Mouse (Mus musculus) liver, embryonic 12.5 days (tissue): ENCODE measurements around the gene Irf2bpl. TPM values are rescaled to one million over a fixed set of nuclear protein-coding genes. Genes with fewer than 3 reads are reported as not detected.

ENCODE experiments used
- ATAC-seq: fragments of 200-750 bp; cut with Nextera tagmentation; 2 replicates; pipeline ENCODE4 v1.8.0; 2017; ENCODE audit warnings: moderate number of reproducible peaks, mild to moderate bottlenecking, moderate library complexity
- H3K27ac ChIP-seq: fragments of 300-500 bp; sonication (generic); 2 replicates; pipeline ENCODE4 v1.5.1; 2016; ENCODE audit warnings: mild to moderate bottlenecking
- H3K27me3 ChIP-seq: fragments of 300-500 bp; sonication (generic); replicated peaks from 2 replicates; pipeline ENCODE4 v1.6.1; 2016; ENCODE audit warnings: mild to moderate bottlenecking, moderate library complexity
- H3K36me3 ChIP-seq: fragments of 300-500 bp; sonication (generic); 2 replicates; pipeline ENCODE4 v1.6.1; 2016; ENCODE audit warnings: mild to moderate bottlenecking, moderate library complexity
- H3K4me1 ChIP-seq: fragments of 300-500 bp; sonication (generic); 2 replicates; pipeline ENCODE4 v1.6.1; 2016
- H3K4me2 ChIP-seq: fragments of 300-500 bp; sonication (generic); 2 replicates; pipeline ENCODE4 v1.6.1; 2016; ENCODE audit warnings: mild to moderate bottlenecking, moderate library complexity
- H3K4me3 ChIP-seq: fragments of 300-500 bp; sonication (generic); 2 replicates; pipeline ENCODE4 v1.5.1; 2016; ENCODE audit warnings: mild to moderate bottlenecking, moderate library complexity
- H3K9ac ChIP-seq: fragments of 300-500 bp; sonication (generic); 2 replicates; pipeline ENCODE4 v1.6.1; 2016; ENCODE audit warnings: mild to moderate bottlenecking, moderate library complexity
- H3K9me3 ChIP-seq: fragments of 300-500 bp; sonication (generic); replicated peaks from 2 replicates; pipeline ENCODE4 v1.6.1; 2016; ENCODE audit warnings: mild to moderate bottlenecking, moderate library complexity
- WGBS: fragments of 180-500 bp; shearing (Covaris S2); methylation state at CpG from one replicate; pipeline ENCODE4 v1.1.7; 2016; ENCODE audit not compliant: insufficient replicate concordance; 5-methylcytosine and 5-hydroxymethylcytosine counted together
- polyA plus RNA-seq: library from polyadenylated mRNA; unstranded; fragments of >200 nt; fragmentation: Nextera tagmentation; extraction: Ambion mirVana; gene quantifications from 2 replicates; pipeline ENCODE4 v1.2.1, GENCODE M21; 2016

Irf2bpl gene
- polyA plus RNA-seq, 1 experiment from 2014 or later, result 6.7 TPM

DNA sequence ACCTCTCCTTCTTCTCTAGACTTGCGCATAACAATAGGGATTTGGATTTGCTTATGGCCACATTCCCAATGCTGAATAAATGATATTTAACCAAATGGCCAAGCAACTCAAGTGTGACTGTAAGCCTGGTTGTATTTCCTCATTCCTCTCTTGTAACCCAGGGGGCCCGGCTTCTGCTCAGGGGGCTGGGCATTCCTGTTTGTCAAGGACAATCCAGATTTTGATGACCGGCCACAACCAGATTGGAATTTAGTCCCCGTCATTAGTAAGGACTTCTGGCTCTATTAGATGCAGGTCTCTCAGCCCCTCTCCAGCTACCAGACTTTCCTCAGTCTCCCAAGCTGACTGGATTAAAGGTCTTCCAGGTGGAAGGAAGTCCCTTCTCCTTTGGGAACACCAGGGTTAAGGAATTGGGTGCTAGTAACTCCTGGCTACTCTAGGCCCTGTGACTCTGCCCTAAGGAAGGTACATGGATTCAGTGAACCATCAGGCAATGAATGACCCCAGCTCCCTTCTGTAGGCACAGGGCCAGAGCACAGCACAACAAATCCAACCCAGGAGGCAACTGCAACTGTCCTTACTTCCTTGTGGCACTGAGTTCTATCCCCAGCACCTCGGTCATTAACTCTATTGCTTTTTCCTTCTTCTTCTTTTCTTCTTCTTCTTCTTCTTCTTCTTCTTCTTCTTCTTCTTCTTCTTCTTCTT lies 20.1 kb downstream of the Irf2bpl start:
- H3K27ac ChIP-seq, result no peak overlapping the region
- H3K4me2 ChIP-seq, result no peak overlapping the region
- no peak for ATAC-seq
- H3K9ac ChIP-seq, result no peak overlapping the region
- H3K27me3 ChIP-seq, result no peaks in the 10 kb centered on the region; the same call in 1 of the 2 replicates
- no peaks in the 10 kb centered on the region for H3K36me3 ChIP-seq
- WGBS, result 65% methylated on average over 5 of the region's 5 CpGs
- H3K4me1 ChIP-seq, result peaks cover 19% of the 10 kb centered on the region
- no peak overlapping the region for H3K4me3 ChIP-seq
- no peaks in the 10 kb centered on the region for H3K9me3 ChIP-seq

DNA sequence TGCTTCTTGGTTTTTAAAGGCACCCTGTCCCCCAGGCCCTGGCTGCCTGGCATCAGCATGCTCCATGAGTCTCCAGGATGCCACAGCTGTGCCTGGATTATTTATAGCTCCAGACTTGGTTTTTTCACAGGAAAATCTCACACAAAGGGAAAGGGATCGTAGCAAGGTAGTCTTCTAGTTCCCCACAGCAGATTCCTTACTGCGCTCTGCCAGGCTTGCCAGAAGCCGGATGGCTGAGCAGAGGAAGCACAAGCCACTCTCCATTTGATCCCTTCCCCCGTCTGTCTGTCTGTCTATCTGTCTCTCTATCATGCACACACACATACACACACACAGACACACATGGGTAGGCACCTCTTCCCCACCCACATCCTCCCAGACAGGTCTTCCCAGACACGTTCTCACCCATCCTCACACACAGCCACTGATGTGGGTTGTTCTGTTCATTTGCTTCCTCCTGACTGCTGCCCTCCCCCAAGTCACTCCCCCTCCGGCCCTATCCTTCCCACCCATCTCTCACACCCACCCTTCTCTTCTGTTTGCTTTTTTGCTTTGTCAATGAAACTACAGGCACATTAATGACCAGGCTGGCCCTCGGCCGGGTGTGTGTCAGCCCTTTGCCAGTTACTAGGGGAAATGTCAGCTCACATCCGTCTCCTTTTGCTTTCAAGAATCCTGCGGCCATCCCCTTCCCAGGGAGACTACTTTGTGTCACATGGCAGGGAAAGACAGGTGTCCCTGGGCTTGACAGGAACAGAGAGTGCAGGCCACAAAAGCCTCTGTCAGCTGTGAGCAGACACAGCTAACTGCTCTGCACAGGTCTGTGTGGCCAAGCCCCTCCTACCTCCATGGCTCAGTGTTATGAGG lies 24.4 kb downstream of the Irf2bpl start:
- H3K4me2 ChIP-seq, result no peak overlapping the region
- H3K4me3 ChIP-seq, result no peak overlapping the region
- 52% methylated on average over 10 of the region's 10 CpGs for WGBS
- no peaks in the 10 kb centered on the region for H3K9me3 ChIP-seq
- no peak overlapping the region for H3K27ac ChIP-seq
- H3K9ac ChIP-seq, result no peak overlapping the region
- H3K4me1 ChIP-seq, result peaks cover 24% of the 10 kb centered on the region
- no peak for ATAC-seq
- no peaks in the 10 kb centered on the region for H3K27me3 ChIP-seq
- no peaks in the 10 kb centered on the region for H3K36me3 ChIP-seq

DNA sequence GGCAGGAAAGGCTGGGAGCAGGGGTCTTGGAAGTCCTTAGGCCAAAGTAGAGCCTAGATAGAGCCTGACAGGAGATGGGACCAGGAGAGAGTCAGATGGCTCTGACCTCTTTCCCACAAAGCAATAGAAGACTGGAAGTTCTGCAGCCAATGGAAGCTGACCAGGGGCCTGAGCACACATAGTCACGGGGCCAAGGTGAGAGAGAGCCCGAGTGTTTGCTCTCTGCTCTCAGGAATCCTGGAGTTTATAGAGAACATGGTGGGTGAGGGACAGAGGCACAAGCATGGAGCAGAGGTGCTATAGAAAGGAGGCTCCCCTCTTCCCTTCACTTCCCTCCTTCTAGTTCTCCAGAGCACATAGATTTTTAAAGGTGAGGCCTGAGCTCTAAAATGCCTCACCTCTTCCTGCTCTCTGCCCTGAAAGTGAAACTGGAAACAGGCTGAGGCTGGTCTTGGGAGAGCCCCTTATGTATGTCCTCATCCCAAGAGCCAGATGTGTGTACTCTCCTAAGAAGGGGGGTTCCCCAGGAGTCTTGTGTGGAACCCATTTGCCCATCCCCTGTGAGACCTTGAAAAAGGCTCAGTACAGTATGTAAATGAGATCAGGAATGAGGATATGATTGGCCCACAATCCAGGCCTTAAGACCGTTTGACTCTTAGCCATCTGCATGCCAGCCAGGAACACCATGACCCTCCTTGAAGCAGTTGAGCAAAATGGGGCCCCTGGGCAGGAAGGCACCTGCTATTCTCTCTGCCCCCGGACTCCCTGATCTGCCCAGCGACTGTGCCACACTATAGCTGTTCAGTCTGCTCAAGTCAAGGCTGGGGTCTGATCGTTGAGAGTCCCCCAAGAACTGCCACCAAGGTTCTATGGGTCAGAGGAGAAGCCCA lies 25.4 kb downstream of the Irf2bpl start:
- no peak overlapping the region for H3K27ac ChIP-seq
- H3K4me3 ChIP-seq, result no peak overlapping the region
- WGBS, result 54% methylated on average over 6 of the region's 6 CpGs
- H3K9ac ChIP-seq, result no peak overlapping the region
- ATAC-seq, result no peak
- H3K4me2 ChIP-seq, result no peak overlapping the region
- H3K9me3 ChIP-seq, result no peaks in the 10 kb centered on the region
- H3K27me3 ChIP-seq, result no peaks in the 10 kb centered on the region
- peaks cover 25% of the 10 kb centered on the region for H3K4me1 ChIP-seq
- H3K36me3 ChIP-seq, result no peaks in the 10 kb centered on the region

DNA sequence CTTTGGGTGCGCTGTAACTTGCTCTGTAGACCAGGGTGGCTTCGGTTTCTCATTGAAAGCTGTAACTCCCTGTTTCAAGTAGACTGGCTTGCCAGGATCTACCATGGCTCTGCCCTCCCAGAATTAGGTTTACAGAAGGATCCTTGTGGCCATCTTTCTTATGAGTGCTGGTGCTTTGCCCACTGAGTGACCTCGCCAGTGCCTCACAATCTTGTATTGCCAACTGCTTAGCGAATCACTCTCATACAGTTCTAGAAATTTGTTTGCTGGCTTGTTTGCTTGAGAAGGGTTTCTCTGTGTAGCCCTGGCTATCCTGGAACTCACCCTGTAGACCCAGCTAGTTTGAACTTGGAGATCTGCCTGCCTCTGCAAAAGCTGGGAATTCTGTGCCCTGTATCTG lies 26.1 kb downstream of the Irf2bpl start:
- no peaks in the 10 kb centered on the region for H3K27me3 ChIP-seq
- no peak overlapping the region for H3K4me2 ChIP-seq
- no peak overlapping the region for H3K4me3 ChIP-seq
- no peaks in the 10 kb centered on the region for H3K36me3 ChIP-seq
- ATAC-seq, result no peak
- peaks cover 32% of the 10 kb centered on the region for H3K4me1 ChIP-seq
- no peak overlapping the region for H3K9ac ChIP-seq
- WGBS, result 75% methylated on average over 4 of the region's 4 CpGs
- no peak overlapping the region for H3K27ac ChIP-seq
- no peaks in the 10 kb centered on the region for H3K9me3 ChIP-seq

DNA sequence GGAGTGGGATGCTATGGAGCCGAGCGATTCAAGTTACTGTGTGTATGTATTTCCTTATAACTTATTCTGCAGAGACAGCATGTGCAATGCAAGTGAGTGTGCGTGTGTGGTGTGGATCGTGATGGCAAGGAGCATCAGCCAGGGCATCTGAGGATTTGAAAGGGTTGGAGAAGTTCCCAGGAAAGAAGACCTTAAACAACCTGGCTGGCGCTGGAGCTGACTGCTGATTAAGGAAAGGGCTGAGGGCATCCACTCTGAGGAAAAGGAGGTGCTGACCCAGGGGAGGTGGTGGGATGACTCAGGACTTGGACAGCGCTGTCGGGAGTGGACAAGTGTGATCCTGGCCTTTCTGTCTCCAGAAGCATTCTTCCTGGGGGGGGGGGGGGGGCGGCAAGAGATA lies 27.3 kb downstream of the Irf2bpl start:
- Histone ChIP-seq H3K36me3 (no peaks in the 10 kb centered on the region), H3K9me3 (no peaks in the 10 kb centered on the region), H3K9ac (no peak overlapping the region), H3K4me3 (no peak overlapping the region), H3K4me2 (no peak overlapping the region), H3K4me1 (peaks cover 40% of the 10 kb centered on the region), H3K27ac (no peak overlapping the region), H3K27me3 (no peaks in the 10 kb centered on the region)
- ATAC-seq, result no peak
- 68% methylated on average over 7 of the region's 8 CpGs for WGBS

DNA sequence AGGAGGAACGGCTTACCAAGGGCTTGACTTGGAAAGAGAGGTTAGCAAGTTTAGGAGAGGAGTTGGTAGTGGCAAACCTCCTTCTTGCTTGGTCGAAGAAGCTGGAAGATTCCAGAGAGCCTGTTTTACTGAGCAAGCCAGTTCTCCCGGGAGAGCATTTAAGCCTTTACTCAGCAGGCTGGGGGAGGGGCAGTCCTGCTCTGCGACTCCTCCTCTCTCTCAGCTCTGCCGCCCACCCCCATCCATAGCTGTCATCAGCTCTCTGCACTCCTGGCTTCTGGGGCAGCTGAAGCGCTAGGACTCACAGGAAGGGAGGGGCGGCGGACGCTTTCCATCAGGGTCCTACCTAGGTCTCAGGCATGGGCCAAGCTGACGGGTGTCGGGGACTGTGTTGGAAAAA lies 28.9 kb downstream of the Irf2bpl start:
- Histone ChIP-seq H3K9me3 (no peaks in the 10 kb centered on the region), H3K4me1 (peaks cover 40% of the 10 kb centered on the region), H3K27ac (no peak overlapping the region), H3K9ac (no peak overlapping the region), H3K27me3 (no peaks in the 10 kb centered on the region; the same call in 1 of the 2 replicates), H3K4me3 (no peak overlapping the region), H3K4me2 (peak overlapping the region; percentile 42), H3K36me3 (no peaks in the 10 kb centered on the region)
- WGBS, result 10% methylated on average over 11 of the region's 11 CpGs
- 0 out of 2 replicates have a peak, but pooled peaks have one; percentile 34 for ATAC-seq

DNA sequence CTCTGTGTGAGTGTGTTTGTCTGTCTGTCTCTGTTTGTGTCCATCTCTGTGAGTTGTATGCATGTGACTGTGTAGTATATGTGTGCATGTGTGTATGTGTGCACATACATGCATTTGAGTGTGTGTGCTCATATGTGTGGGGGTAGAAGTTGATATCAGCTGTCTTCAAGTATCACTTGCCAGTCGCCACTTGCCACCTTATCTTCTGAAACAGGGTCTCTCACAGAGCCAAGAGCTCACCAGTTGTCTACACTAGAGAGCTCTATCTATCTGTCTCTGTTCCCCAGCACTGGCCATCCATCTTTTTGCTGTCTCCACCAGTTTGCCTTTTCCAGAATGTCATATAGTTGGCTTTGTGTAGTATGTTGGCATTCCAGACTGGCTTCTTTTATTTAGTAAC lies 31.1 kb downstream of the Irf2bpl start:
- Histone ChIP-seq H3K27ac (no peak overlapping the region), H3K4me3 (no peak overlapping the region), H3K9ac (no peak overlapping the region), H3K9me3 (no peaks in the 10 kb centered on the region), H3K4me1 (peaks cover 24% of the 10 kb centered on the region), H3K27me3 (no peaks in the 10 kb centered on the region; the same call in 1 of the 2 replicates), H3K36me3 (no peaks in the 10 kb centered on the region), H3K4me2 (no peak overlapping the region)
- ATAC-seq, result peak; percentile 71
- WGBS, result 30% methylated on average over 1 of the region's 1 CpGs

DNA sequence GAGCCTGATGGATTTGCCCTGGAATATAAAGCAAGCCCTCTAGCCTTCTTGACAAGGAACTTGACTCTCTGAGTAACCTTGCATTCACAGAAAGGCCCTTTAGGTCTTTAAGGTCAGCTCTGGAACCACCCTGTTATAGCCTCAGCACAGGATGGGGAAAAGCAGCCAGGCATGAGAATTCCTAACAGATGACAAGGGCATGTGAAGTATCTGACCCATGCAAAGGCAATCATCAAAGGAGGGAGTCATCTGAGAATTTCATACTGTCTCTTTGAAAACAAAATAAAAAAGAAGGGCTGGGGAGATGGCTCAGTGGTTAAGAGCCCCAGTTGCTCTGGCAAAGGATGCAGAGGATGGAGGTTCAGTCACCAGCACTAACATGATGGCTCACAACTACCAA lies 33.3 kb downstream of the Irf2bpl start:
- no peak for ATAC-seq

DNA sequence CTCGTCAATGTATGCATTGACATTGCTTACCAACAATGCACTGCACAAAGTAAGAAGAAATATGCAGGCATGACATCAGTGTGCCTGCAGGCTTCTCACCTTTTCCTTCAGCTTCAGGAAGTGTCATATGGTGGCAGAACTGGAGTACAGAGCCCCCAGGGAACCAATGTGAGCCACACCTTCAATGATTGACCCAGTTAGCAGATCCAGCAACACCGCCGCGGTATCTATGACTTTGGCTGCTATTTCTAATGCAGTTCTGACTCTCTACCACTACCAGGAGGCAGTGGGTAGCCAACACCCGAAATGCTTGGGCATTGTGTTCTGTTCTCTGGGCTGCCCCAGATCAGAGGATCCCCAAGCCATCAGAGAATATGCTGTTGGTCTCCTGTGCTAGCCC lies 33.9 kb downstream of the Irf2bpl start:
- Histone ChIP-seq H3K4me2 (no peak overlapping the region), H3K4me3 (no peak overlapping the region), H3K27me3 (no peaks in the 10 kb centered on the region; the same call in 1 of the 2 replicates), H3K27ac (no peak overlapping the region), H3K9me3 (no peaks in the 10 kb centered on the region), H3K9ac (no peak overlapping the region), H3K4me1 (peaks cover 21% of the 10 kb centered on the region), H3K36me3 (no peaks in the 10 kb centered on the region)
- 69% methylated on average over 5 of the region's 5 CpGs for WGBS
- ATAC-seq, result no peak

More for the DNA sequence above, 33.3 kb downstream of the Irf2bpl start:
- Histone ChIP-seq H3K27ac (no peak overlapping the region), H3K36me3 (no peaks in the 10 kb centered on the region), H3K4me2 (no peak overlapping the region), H3K27me3 (no peaks in the 10 kb centered on the region; the same call in 1 of the 2 replicates), H3K9me3 (no peaks in the 10 kb centered on the region), H3K4me1 (peaks cover 24% of the 10 kb centered on the region), H3K9ac (no peak overlapping the region), H3K4me3 (no peak overlapping the region)

DNA sequence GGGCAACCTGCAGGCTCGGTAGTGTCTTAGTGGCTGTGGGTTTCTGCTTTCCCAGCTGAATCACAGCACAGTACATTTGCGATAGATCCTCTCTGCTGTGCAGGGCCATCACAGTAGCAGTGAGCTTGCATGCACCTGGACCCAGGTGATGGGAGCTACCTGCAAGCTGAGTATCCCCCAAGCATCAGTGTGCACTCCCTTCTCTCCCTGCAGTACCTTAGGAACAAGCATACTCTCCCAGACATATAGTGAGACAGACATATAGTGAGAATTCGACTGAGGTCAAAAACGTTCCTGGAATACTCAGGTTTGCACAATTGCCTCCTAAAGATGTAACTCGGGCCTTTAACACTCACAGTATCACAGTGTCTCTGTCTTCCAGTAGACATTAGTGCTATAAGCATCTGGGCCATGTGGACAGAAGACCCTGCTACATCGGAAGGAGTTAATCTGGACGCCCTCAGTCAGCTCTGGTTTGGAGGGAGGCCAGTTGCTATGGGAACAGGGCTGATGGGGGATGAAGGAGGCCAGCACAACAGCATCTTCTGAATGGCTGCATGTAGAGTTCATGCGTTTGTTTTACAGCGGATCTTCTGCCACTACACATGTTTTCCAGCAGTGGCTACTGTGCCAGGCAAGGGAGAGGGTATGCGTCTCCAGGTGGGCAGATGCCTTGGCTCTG lies 34.5 kb downstream of the Irf2bpl start:
- 70% methylated on average over 10 of the region's 10 CpGs for WGBS
- Histone ChIP-seq H3K9ac (no peak overlapping the region), H3K4me3 (no peak overlapping the region), H3K4me2 (no peak overlapping the region), H3K9me3 (no peaks in the 10 kb centered on the region), H3K27me3 (no peaks in the 10 kb centered on the region; the same call in 1 of the 2 replicates), H3K36me3 (no peaks in the 10 kb centered on the region), H3K27ac (no peak overlapping the region), H3K4me1 (peaks cover 17% of the 10 kb centered on the region)
- ATAC-seq, result no peak

DNA sequence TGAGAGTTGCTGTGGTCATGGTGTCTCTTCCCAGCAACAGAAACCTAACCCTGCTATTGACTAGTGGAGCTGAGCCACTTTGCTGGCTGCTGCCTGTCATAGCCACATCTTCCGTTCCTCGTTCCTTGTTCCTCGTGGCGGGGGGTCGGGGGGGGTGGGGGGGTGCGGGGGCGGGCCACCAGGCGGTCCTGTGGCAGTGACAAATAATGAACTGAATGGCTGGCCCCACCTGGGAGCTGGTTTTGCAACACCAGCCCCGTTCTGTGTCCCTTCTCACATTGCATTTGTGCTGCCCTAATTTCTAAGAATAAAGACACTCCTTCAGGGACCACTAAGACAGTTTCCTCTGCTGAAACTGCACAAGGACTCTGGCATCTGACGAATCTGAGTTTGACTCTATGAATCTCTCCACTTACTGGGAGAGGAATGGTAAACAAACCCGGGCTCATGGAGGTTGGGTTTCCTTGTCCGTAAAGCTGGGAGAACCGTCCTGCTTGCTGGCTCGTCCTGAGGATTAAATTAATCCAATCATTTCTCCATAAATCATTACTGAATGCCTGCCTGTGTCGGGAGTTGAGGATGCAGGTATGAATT lies 41.6 kb downstream of the Irf2bpl start:
- Histone ChIP-seq H3K4me2 (no peak overlapping the region), H3K4me1 (peaks cover 14% of the 10 kb centered on the region), H3K9me3 (no peaks in the 10 kb centered on the region), H3K36me3 (no peaks in the 10 kb centered on the region), H3K27me3 (no peaks in the 10 kb centered on the region), H3K27ac (no peak overlapping the region), H3K4me3 (no peak overlapping the region), H3K9ac (no peak overlapping the region)
- 31% methylated on average over 15 of the region's 15 CpGs for WGBS
- ATAC-seq, result no peak
